Mouse (Mus musculus) neural tube, embryonic 15.5 days (tissue): ENCODE data around the gene Dgcr2. TPM values are rescaled to one million over a fixed set of nuclear protein-coding genes. Genes with fewer than 3 reads are reported as not detected.

Experiments
- ATAC-seq: fragments of 200-750 bp; cut with Nextera tagmentation; 2 replicates; pipeline ENCODE4 v1.8.0; 2017; ENCODE audit warnings: mild to moderate bottlenecking, moderate TSS enrichment, moderate library complexity; ENCODE audit not compliant: low FRiP score
- H3K27ac ChIP-seq: fragments of 300-500 bp; sonication (generic); replicated peaks from 2 replicates; pipeline ENCODE4 v1.5.1; 2015; ENCODE audit warnings: mild to moderate bottlenecking, inconsistent platforms
- H3K27me3 ChIP-seq: fragments of 300-500 bp; sonication (generic); replicated peaks from 2 replicates; pipeline ENCODE4 v1.6.1; 2015; ENCODE audit warnings: inconsistent platforms
- H3K36me3 ChIP-seq: fragments of 300-500 bp; sonication (generic); 2 replicates; pipeline ENCODE4 v1.6.1; 2015; ENCODE audit warnings: inconsistent platforms
- H3K4me1 ChIP-seq: fragments of 300-500 bp; sonication (generic); 2 replicates; pipeline ENCODE4 v1.6.1; 2015; ENCODE audit warnings: inconsistent platforms
- H3K4me2 ChIP-seq: fragments of 300-500 bp; sonication (generic); 2 replicates; pipeline ENCODE4 v1.6.1; 2015; ENCODE audit warnings: inconsistent platforms, mild to moderate bottlenecking, moderate library complexity
- H3K4me3 ChIP-seq: fragments of 300-500 bp; sonication (generic); replicated peaks from 2 replicates; pipeline ENCODE4 v1.5.1; 2015; ENCODE audit warnings: mild to moderate bottlenecking, inconsistent platforms
- H3K9ac ChIP-seq: fragments of 300-500 bp; sonication (generic); replicated peaks from 2 replicates; pipeline ENCODE4 v1.6.1; 2015; ENCODE audit warnings: mild to moderate bottlenecking, inconsistent platforms
- H3K9me3 ChIP-seq: fragments of 300-500 bp; sonication (generic); replicated peaks from 2 replicates; pipeline ENCODE4 v1.6.1; 2016; ENCODE audit warnings: inconsistent platforms
- whole genome bisulfite sequencing: fragments of 180-500 bp; shearing (Covaris S2); methylation state at CpG from one replicate; pipeline ENCODE4 v1.1.7; 2015; ENCODE audit warnings: mixed read lengths; 5-methylcytosine and 5-hydroxymethylcytosine counted together
- polyA plus RNA-seq: library from polyadenylated mRNA; unstranded; fragments of >200 nt; fragmentation: Nextera tagmentation; extraction: Ambion mirVana; gene quantifications from 2 replicates; pipeline ENCODE4 v1.2.1, GENCODE M21; 2015

The Dgcr2 gene
- polyA plus RNA-seq: 97.7 and 99.0 TPM in 2 replicates

DNA sequence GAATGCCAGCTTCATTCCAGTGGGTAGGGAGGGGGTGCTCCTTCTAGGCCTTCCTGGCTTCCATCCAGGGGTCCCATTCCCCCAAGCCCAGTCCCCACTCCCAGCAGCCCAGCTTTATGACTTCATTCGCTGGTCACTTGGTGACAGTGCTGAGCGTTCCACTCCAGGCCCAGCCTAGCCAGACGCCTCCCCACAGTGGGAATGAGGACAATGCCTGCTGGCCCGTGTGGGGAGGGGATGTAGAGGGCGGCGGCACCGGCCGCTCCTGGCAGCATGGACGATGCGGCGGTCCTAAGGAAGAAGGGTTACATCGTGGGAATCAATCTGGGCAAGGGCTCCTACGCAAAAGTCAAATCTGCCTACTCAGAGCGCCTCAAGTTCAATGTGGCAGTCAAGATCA, at the start of gene Dgcr2, which contains the start of gene Tssk2:
TSS of gene Dgcr2 (minus strand) at position 101 of the 400 bp plus-strand sequence.
TSS of gene Tssk2 (plus strand) at position 176 of the 400 bp plus-strand sequence.
- Histone ChIP-seq H3K9ac (no peak within 1 kb of the TSS), H3K4me2 (no peak within 1 kb of the TSS), H3K36me3 (peaks cover 51% of the 10 kb centered on the region), H3K27ac (no peak within 1 kb of the TSS), H3K9me3 (no peaks in the 10 kb centered on the region), H3K27me3 (no peaks in the 10 kb centered on the region), H3K4me1 (no peaks in the 10 kb centered on the region), H3K4me3 (no peak within 1 kb of the TSS)
- WGBS: 89% methylated on average over 14 of the region's 14 CpGs
- ATAC-seq: no peak

DNA sequence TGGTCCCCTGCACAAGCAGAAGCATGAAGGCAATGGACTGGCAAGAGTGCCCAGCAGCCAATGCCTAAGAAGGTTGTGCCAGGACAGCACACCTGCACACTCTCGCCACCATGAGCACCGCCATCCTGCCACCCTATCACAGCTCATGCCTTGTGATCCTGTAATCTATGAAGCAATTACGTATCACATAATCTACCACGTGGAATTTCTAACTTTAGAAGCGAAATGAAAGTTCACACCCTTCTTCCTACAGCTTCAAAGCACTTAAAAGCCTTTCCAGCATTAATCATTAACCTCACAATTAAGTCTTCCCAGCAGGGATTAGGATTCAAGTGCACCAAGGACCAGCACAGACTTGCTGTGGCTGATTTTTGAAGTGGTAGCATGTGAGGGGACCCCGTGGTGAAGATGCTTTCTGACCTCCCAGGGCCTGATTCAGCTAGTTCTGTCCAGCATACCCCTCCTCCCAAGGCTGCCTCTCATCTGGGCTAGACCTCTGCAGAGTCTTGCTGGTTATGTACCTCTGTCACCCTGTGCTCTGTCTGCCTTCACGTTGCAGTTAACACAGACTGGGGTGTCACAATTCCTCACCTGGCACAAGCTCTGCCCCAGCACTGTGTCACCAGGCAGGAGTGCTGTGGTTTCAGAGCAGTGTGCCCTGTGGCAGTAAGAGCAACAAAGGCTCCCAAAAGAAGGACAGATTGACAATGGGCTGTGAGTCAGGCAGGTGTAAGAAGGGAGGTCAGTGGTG, 46.9 kb upstream of the Dgcr2 start:
- no peaks in the 10 kb centered on the region for H3K4me1 ChIP-seq
- no peak overlapping the region for H3K4me3 ChIP-seq
- no peak overlapping the region for H3K27ac ChIP-seq
- ATAC-seq: no peak
- no peaks in the 10 kb centered on the region for H3K27me3 ChIP-seq
- H3K4me2 ChIP-seq: no peak overlapping the region
- no peaks in the 10 kb centered on the region for H3K9me3 ChIP-seq
- 48% methylated on average over 7 of the region's 7 CpGs for WGBS
- H3K9ac ChIP-seq: no peak overlapping the region
- no peaks in the 10 kb centered on the region for H3K36me3 ChIP-seq

DNA sequence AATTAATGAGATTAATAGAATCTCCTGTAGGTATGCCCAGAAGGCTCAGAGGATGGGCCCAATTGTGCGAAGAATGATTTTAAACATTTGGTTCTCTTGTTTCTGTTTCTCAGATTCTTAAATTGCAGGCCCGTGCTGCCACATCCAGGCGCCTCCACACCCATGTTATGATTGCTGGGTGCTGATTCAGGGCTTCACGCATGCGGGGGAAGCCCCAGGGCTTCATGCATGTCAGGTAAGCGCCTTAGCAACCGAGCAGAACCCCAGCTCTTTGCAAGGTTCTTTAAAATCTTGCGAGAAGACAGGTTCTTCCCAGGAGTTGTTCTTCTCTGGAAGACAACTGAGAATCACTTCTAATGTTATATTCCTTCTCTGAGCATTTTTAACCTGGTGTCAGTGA, 45.1 kb upstream of the Dgcr2 start:
- no peaks in the 10 kb centered on the region for H3K9me3 ChIP-seq
- H3K4me3 ChIP-seq: no peak overlapping the region
- no peak for ATAC-seq
- H3K4me2 ChIP-seq: no peak overlapping the region
- WGBS: 77% methylated on average over 8 of the region's 8 CpGs
- H3K27me3 ChIP-seq: no peaks in the 10 kb centered on the region
- H3K9ac ChIP-seq: no peak overlapping the region
- no peaks in the 10 kb centered on the region for H3K36me3 ChIP-seq
- H3K27ac ChIP-seq: no peak overlapping the region
- H3K4me1 ChIP-seq: 0 out of 2 replicates have a peak, but pooled peaks cover 10% of the 10 kb centered on the region

DNA sequence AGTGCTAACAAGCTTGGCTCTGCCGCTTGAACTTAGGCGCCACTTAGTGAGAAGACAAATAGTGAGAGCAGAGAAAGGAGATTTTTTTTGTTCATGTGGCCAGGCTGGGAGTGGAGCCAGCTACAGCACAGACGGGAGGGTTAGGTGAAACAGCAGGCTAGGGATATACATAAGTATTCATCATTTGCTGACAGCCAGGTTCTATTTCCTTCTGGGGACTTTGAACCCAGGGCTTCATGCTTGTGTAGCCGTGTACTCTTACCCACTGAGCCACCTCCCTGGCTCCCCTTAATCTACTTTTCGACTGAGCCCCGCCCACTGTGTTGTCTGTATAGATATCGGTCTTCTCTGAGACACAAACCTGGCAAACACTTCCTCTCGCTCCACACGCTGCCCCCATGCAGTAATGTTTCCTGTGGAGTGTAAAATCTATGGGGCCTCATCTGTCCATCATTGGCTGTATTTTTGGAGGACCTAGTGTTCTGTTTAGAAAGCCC, 40.9 kb upstream of the Dgcr2 start:
- ATAC-seq: no peak
- no peak overlapping the region for H3K4me3 ChIP-seq
- 0 out of 2 replicates have a peak, but pooled peaks cover 5% of the 10 kb centered on the region for H3K27me3 ChIP-seq
- WGBS: 58% methylated on average over 9 of the region's 9 CpGs
- no peaks in the 10 kb centered on the region for H3K9me3 ChIP-seq
- 0 out of 2 replicates have a peak, but pooled peaks cover 10% of the 10 kb centered on the region for H3K4me1 ChIP-seq
- 0 out of 2 replicates have a peak overlapping the region, but pooled peaks have one; percentile 2 for H3K9ac ChIP-seq
- H3K4me2 ChIP-seq: no peak overlapping the region
- H3K36me3 ChIP-seq: no peaks in the 10 kb centered on the region
- no peak overlapping the region for H3K27ac ChIP-seq

DNA sequence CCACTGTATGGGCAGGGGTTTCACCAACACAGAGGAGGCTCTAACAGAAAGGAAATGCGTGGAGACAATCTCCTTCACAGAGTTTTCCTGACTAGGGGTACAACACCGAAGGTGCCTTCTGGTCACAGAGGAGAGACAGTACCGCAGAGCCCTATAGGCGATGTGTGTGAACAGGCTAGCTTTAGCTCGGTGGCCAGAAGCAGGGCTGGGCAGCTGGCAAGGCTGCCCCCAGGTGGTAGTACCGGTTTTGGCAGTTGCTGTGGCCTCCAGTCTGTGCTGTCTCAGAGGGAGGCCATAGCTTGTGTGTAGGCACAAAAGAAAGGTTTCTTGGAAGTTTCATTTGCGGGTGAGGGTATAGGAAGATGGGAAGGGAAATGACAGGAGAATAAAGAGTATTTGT, 40.5 kb upstream of the Dgcr2 start:
- Histone ChIP-seq H3K27me3 (0 out of 2 replicates have a peak, but pooled peaks cover 5% of the 10 kb centered on the region), H3K36me3 (no peaks in the 10 kb centered on the region), H3K27ac (no peak overlapping the region), H3K4me2 (no peak overlapping the region), H3K9ac (0 out of 2 replicates have a peak overlapping the region, but pooled peaks have one; percentile 2), H3K4me3 (no peak overlapping the region), H3K4me1 (0 out of 2 replicates have a peak, but pooled peaks cover 10% of the 10 kb centered on the region), H3K9me3 (no peaks in the 10 kb centered on the region)
- WGBS: 9% methylated on average over 7 of the region's 7 CpGs
- ATAC-seq: peak; percentile 57; the same call in 1 of the 2 replicates

DNA sequence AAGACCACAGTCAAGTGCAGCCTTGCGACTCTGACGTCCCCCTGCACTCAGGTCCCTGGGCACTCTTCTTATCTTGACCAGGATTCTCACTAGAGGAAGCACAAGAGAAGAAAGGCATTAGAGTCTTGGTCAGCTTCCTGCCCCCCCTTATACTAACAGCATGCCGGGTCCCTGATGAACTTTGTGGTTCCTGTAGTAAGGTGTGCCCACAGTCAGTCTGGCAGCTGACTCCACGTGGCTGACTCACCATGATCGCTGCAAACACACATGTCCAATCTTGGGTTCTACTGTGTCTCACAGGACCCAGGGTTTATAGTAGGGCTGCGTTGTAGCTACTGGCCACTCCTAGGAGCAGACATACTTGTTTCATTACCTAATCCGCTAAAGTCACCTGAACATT, 39.8 kb upstream of the Dgcr2 start:
- H3K4me3 ChIP-seq: no peak overlapping the region
- no peaks in the 10 kb centered on the region for H3K9me3 ChIP-seq
- H3K27me3 ChIP-seq: 0 out of 2 replicates have a peak, but pooled peaks cover 5% of the 10 kb centered on the region
- 0 out of 2 replicates have a peak, but pooled peaks cover 10% of the 10 kb centered on the region for H3K4me1 ChIP-seq
- no peak overlapping the region for H3K27ac ChIP-seq
- H3K36me3 ChIP-seq: no peaks in the 10 kb centered on the region
- ATAC-seq: no peak
- WGBS: 86% methylated on average over 7 of the region's 7 CpGs
- no peak overlapping the region for H3K4me2 ChIP-seq
- no peak overlapping the region for H3K9ac ChIP-seq

DNA sequence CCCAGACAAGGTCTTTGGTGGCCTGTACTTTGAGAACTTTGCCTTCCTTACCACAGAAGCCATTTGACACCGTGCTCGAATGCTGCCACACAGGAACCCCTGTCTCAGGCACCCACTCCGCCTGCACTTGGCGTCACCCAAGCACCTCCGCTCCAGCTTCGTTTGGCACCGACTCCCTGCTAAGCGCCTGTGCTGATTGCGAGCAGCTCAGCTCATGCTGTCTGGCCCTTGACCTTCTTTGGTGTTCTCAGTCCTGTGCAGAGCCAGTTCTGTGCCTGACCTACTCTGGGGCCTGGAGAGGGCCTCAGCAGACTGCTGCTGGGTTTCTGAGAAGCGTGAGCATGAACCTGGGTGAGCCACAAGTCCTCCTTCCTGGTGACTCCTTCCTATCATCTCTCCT, 38.4 kb upstream of the Dgcr2 start:
- WGBS: 87% methylated on average over 10 of the region's 10 CpGs
- H3K4me3 ChIP-seq: no peak overlapping the region
- ATAC-seq: no peak
- no peaks in the 10 kb centered on the region for H3K36me3 ChIP-seq
- H3K9me3 ChIP-seq: no peaks in the 10 kb centered on the region
- no peak overlapping the region for H3K27ac ChIP-seq
- no peak overlapping the region for H3K4me2 ChIP-seq
- no peak overlapping the region for H3K9ac ChIP-seq
- 0 out of 2 replicates have a peak, but pooled peaks cover 5% of the 10 kb centered on the region for H3K27me3 ChIP-seq
- 0 out of 2 replicates have a peak, but pooled peaks cover 10% of the 10 kb centered on the region for H3K4me1 ChIP-seq

DNA sequence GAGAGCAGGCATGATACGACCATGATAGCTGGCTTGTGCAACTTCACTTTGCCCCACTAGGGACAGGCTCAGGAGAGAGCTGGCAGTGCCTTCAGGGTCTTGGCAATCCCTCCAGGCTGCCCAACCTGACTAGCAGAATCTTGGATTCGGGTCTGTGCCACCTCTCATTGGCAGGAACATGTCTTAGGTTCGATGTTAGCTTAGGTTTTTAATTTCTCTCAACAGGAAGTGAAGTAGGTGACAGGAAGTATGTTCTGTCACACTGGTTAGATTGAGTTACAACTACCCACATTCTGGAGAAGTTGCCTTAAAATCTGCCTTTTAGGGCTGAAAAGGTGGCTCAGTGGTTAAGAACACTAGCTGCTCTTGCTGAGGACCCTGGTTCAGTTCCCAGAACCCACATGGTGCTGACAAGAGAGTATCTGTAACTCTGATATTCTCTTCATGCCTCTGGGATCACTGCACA, 36.1 kb upstream of the Dgcr2 start:
- 70% methylated on average over 3 of the region's 3 CpGs for WGBS
- no peak overlapping the region for H3K9ac ChIP-seq

DNA sequence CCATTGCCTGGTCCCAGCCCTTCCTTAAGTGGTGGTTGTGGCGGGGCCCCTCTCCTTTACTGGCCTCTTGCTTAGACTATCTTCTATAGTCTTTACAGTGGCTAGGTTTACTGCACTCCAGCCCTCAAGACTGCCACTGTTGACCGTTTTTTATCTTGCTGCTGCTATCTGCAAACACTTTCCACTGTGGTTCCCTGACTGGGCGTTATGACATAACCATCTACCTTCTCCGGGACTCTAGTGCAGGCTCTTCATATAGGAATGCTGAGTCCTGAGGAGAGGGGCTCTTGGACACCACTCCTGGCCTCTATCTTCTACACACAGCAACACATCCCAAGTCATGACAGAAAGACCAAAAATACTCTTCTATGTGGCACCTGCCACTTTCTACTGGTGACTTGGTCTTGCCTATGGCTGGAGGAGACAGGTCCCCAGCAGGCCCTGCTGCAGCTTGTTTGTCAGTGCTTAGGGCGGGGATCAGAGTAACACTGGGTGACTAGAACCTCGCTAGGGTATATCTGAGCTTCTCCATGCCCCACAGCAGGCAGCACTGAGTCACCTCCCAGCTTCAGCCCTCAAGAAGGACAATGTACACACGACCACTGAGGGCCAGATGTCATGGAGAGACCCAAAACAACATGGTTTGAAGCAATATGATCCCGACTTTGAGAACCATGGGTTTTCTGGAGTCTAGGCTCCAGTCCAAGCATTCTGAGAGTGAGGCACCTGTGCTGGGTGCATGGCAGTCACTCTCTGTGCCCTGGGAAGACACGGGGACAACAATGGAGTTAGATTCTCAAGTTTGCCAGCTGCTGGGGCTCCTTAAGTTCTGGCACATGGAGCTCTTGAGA, 35.5 kb upstream of the Dgcr2 start:
- no peak overlapping the region for H3K4me2 ChIP-seq
- no peak overlapping the region for H3K9ac ChIP-seq
- no peak overlapping the region for H3K27ac ChIP-seq
- 78% methylated on average over 9 of the region's 9 CpGs for WGBS
- H3K4me3 ChIP-seq: no peak overlapping the region
- no peaks in the 10 kb centered on the region for H3K36me3 ChIP-seq
- H3K9me3 ChIP-seq: no peaks in the 10 kb centered on the region
- H3K4me1 ChIP-seq: peaks cover 6% of the 10 kb centered on the region; the same call in 1 of the 2 replicates
- 0 out of 2 replicates have a peak, but pooled peaks cover 5% of the 10 kb centered on the region for H3K27me3 ChIP-seq
- ATAC-seq: no peak

More for the DNA sequence above, 36.1 kb upstream of the Dgcr2 start:
- no peak for ATAC-seq
- Histone ChIP-seq H3K4me2 (no peak overlapping the region), H3K36me3 (no peaks in the 10 kb centered on the region), H3K9me3 (no peaks in the 10 kb centered on the region), H3K4me1 (0 out of 2 replicates have a peak, but pooled peaks cover 9% of the 10 kb centered on the region), H3K27ac (no peak overlapping the region), H3K27me3 (0 out of 2 replicates have a peak, but pooled peaks cover 5% of the 10 kb centered on the region), H3K4me3 (no peak overlapping the region)

DNA sequence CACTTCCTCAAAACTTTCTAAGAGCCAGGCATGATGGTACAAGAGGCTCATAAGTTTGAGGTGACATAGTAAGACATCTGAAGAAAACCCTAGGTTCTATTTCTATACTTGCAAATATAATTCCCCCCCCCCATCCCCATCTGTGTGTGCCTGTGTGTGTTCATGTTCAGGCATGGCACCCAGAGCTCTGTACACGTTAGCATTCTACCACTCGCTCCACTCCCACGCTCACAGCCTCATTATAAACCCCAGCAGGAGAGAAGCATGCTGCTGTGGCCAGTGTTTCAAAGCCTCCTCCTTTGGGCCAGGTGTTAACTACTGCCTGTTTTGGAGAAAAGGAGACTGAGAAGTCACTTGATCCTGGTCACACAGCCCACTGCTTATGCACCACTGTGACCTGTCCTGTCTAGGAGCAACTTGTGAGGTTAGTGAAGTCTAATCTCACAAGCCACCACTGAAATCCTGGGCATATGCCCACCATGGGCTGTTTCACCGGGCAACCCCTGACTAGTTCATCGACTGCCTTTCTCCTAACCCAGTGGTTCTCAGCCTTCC, 33.6 kb upstream of the Dgcr2 start:
- 78% methylated on average over 5 of the region's 5 CpGs for WGBS
- Histone ChIP-seq H3K27ac (no peak overlapping the region), H3K27me3 (no peaks in the 10 kb centered on the region), H3K4me1 (peaks cover 14% of the 10 kb centered on the region), H3K4me3 (no peak overlapping the region), H3K36me3 (no peaks in the 10 kb centered on the region), H3K9me3 (no peaks in the 10 kb centered on the region), H3K9ac (no peak overlapping the region), H3K4me2 (no peak overlapping the region)
- no peak for ATAC-seq

DNA sequence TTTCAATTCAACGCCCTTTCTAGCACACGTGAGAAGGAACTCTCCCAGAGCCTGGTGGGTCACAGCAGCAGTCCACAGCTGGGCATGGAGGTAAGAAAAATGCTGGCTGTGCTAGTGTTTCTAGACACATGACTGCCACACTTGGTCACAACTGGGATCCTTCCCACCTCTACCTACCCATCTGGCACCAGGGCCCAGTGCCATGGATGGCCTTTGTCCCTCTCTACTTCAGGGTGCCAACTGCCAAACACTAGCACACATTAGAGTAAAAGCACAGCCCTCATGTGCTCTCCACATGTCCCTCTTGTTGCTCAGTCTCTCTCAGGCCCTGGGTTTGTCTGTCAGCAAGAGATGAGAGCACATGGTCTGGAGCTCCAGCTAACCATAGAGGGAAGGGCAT, 31.3 kb upstream of the Dgcr2 start:
- Histone ChIP-seq H3K36me3 (peaks cover 16% of the 10 kb centered on the region), H3K4me3 (no peak overlapping the region), H3K4me1 (peaks cover 34% of the 10 kb centered on the region), H3K9ac (no peak overlapping the region), H3K27ac (no peak overlapping the region), H3K9me3 (no peaks in the 10 kb centered on the region), H3K27me3 (no peaks in the 10 kb centered on the region), H3K4me2 (no peak overlapping the region)
- no peak for ATAC-seq
- 36% methylated on average over 2 of the region's 2 CpGs for WGBS
